9 mouse cellular contexts compared by ENCODE assay signal in the genomic region with DNA sequence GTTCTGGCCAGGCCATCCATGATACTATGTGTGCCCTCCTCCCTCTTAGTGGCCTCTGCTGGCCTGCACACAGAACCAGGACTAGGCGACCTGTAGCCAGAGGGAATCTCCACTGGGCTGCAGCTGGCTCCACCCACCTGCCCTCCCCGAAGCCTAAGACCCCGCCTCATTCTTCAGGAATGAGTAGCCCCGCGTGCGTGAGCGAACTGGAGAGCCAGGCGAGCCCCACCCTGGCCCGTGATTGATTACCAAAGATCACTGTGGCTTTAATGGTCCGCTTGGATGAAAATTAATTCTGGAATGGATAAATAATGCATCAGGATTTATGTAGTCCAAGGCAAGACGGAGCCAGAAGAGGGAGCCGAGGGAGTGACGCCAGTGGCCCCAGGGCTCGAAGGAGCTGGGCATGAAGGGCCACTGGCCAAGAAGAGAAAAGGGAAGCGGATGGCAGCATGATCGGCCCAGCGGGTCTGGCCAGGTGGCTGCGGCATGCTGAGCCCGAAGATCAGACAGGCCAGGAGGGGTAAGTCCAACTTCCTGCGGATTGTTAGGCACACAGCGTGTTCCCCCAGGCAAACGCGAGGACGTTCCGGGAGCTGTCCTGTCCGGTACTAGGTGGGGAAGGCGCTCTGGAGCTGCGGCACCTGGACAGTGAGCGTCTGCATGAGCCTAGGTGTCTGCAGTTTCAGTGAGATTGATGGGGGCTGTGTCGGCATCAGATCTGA. TPM values are rescaled to one million over a fixed set of nuclear protein-coding genes. Genes with fewer than 3 reads are reported as not detected.
A peak's percentile ranks its signal among the peaks of the same experiment; 100 is the strongest.
DNase-seq lines count a peak whose midpoint lies in the region; ATAC-seq and TF ChIP-seq lines count a peak whose summit lies in the region.
"Had no signal": no experiment of that assay in that cellular context is flagged by ENCODE, and none has a peak within 500 bp of the region (broad histone marks: within the 10 kb centered on the region; RNA-seq: fewer than 3 reads in every experiment).

No protein-coding gene starts in this region.

- no peaks in the 10 kb centered on the region for H3K9me3 ChIP-seq in intestine, postnatal 0 days (ENCODE audit: control insufficient read depth)
- no peaks in the 10 kb centered on the region for H3K9me3 ChIP-seq in neural tube, embryonic 15.5 days (replicated peaks)

- DNase-seq in left cerebral cortex, postnatal 25 days (ENCODE audit: low spot score in 2 of 2), result peak; percentile 7 to 16
- DNase-seq in left cerebral cortex, adult 11 months (ENCODE audit: low spot score), result no peak
- peak; percentile 25 for DNase-seq in lung, adult 2 months
- DNase-seq in layer of hippocampus, postnatal 14 days (ENCODE audit: low spot score in 2 of 2), result no peak

- H3K36me3 ChIP-seq in intestine, postnatal 0 days (ENCODE audit: control insufficient read depth, insufficient read depth), result no peaks in the 10 kb centered on the region
- H3K36me3 ChIP-seq in neural tube, embryonic 15.5 days, result no peaks in the 10 kb centered on the region
- H3K36me3 ChIP-seq: G1E had no signal

- ATAC-seq in common myeloid progenitor, adult 5-6 weeks (replicated peaks; ENCODE audit: low read depth, poor library complexity, severe bottlenecking), result peak; percentile 52
- ATAC-seq in granulocyte monocyte progenitor cell, adult 5-6 weeks (replicated peaks; ENCODE audit: poor library complexity, severe bottlenecking), result peak; percentile 49
- 0 out of 2 replicates have a peak, but pooled peaks have one; percentile 33 for ATAC-seq in intestine, postnatal 0 days
- ATAC-seq in neural tube, embryonic 15.5 days (ENCODE audit: low FRiP score), result 0 out of 2 replicates have a peak, but pooled peaks have one; percentile 50

- no peak overlapping the region for H3K9ac ChIP-seq in intestine, postnatal 0 days (ENCODE audit: low read depth, low read length)
- H3K9ac ChIP-seq in neural tube, embryonic 15.5 days (replicated peaks), result peak overlapping the region; percentile 36; the same call in 1 of the 2 replicates

- intact Hi-C loops in left cerebral cortex, postnatal 25 days (cut with DNase I), result no loop called here

- TF ChIP-seq CTCF in intestine, postnatal 0 days (IDR thresholded peaks at IDR 0.05; ENCODE audit: low read depth), result no peak
- TF ChIP-seq CTCF in lung, adult 2 months (IDR thresholded peaks at IDR 0.05; ENCODE audit: insufficient read depth, low read length), result no peak

- TF ChIP-seq POLR2A in lung, adult 2 months (IDR thresholded peaks at IDR 0.05; ENCODE audit: borderline replicate concordance, extremely low read depth, low read depth, low read length), result no peak

- no peaks in the 10 kb centered on the region for H3K27me3 ChIP-seq in intestine, postnatal 0 days (replicated peaks; ENCODE audit: control insufficient read depth, insufficient read depth, low read length)
- peaks cover 14% of the 10 kb centered on the region for H3K27me3 ChIP-seq in neural tube, embryonic 15.5 days (replicated peaks)

- peak overlapping the region; percentile 69 for H3K4me2 ChIP-seq in intestine, postnatal 0 days (replicated peaks; ENCODE audit: low read depth)
- peak overlapping the region; percentile 74 for H3K4me2 ChIP-seq in neural tube, embryonic 15.5 days

- H3K4me1 ChIP-seq in intestine, postnatal 0 days (replicated peaks; ENCODE audit: control insufficient read depth, insufficient read depth, low read length), result no peaks in the 10 kb centered on the region
- peaks cover 6% of the 10 kb centered on the region; the same call in 1 of the 2 replicates for H3K4me1 ChIP-seq in lung, adult 2 months (ENCODE audit: control insufficient read depth, insufficient read depth, low read length)
- H3K4me1 ChIP-seq in neural tube, embryonic 15.5 days, result peaks cover 18% of the 10 kb centered on the region

- no peak overlapping the region for H3K27ac ChIP-seq in intestine, postnatal 0 days (ENCODE audit: low read depth, low read length)
- no peak overlapping the region for H3K27ac ChIP-seq in neural tube, embryonic 15.5 days (replicated peaks)

- 2% methylated on average over 30 of the region's 30 CpGs for WGBS in intestine, postnatal 0 days
- WGBS in lung, adult 2 months, result 8% methylated on average over 30 of the region's 30 CpGs
- WGBS in neural tube, embryonic 15.5 days, result under 1% methylated on average over 30 of the region's 30 CpGs

- H3K4me3 ChIP-seq in intestine, postnatal 0 days (ENCODE audit: low read depth, low read length), result peak overlapping the region; percentile 34
- peak overlapping the region; percentile 28 for H3K4me3 ChIP-seq in lung, adult 2 months (replicated peaks; ENCODE audit: extremely low read depth, low read depth, low read length)
- H3K4me3 ChIP-seq in neural tube, embryonic 15.5 days (replicated peaks), result peak overlapping the region; percentile 37

RNA-seq across cellular contexts. Expression of a gene that starts 36.6 kb away (rescaled TPM):
- 10 to 100 TPM in 1 of 2 experiments, 1 to 10 TPM in 1; 8.4 to 11.3 TPM for total RNA-seq in left cerebral cortex, postnatal 25 days (2021)
- total RNA-seq in common myeloid progenitor, adult 5-6 weeks (2017), result 0.09 TPM in 1 of 2 replicates, not detected in the other
- total RNA-seq in granulocyte monocyte progenitor cell, adult 5-6 weeks (2014; fragmentation: Nextera tagmentation), result 0.47 TPM in 1 of 2 replicates, not detected in the other
- total RNA-seq in granulocyte monocyte progenitor cell, adult 5-6 weeks (2017), result 1.3 TPM in 1 of 2 replicates, not detected in the other
- polyA plus RNA-seq in intestine, postnatal 0 days (2015; fragmentation: Nextera tagmentation; extraction: Ambion mirVana), result 1.9 and 2.9 TPM in 2 replicates
- 27.3 and 28.1 TPM in 2 replicates for polyA plus RNA-seq in lung, adult 2 months (2012; rRNA removed)
- polyA plus RNA-seq in neural tube, embryonic 15.5 days (2015; fragmentation: Nextera tagmentation; extraction: Ambion mirVana), result 3.3 and 3.9 TPM in 2 replicates
- 10 to 100 TPM in 1 of 2 experiments, 1 to 10 TPM in 1; 9.9 to 10.9 TPM for total RNA-seq in layer of hippocampus, postnatal 14 days (2021)
- polyA plus RNA-seq: G1E had no signal

Comparison
In these comparisons a context has a peak if more than half of its experiments do, and no peak if none do; other contexts are left out.
1. DNase-seq: peak in left cerebral cortex, postnatal 25 days (2 of 2) and lung, adult 2 months (single experiment); none in left cerebral cortex, adult 11 months (single experiment) and layer of hippocampus, postnatal 14 days (0 of 2).
2. Peak in every context shown above with its lines, with median percentiles within 50 percentile points of each other: ATAC-seq and H3K4me3 ChIP-seq.